Mouse (Mus musculus) embryo, embryonic 11.5 days (tissue): ENCODE results near the gene Cnga4.
"Not testable (repeated sequence)": the region's sequence is repeated elsewhere in the genome, so short reads cannot be mapped to it uniquely, and the experiment has no call there.

ENCODE experiments used
- DNase-seq: peaks from one replicate; pipeline ENCODE4 v3.0.0-alpha.2; 2012; ENCODE audit warnings: low read depth, low spot score

Gene Cnga4

DNA sequence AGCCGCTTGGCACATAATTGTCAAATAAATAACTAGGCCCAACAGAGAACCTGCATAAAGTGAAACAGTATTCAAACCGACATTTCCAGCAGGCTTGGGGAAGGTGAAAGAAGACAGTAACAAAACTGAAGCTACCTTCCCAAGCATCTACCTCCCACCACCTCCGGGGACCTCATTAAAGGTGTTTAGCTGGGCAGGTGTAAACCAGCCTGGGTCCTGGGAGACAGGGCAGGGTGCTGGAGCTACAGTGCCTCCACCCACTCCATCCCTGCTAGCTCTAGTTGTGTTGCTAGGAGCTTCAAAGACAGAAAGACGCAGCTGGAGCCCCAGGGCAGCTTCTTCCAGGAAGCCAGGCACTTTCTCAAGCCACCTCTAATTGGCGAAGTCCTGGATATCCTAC is at the start of gene Cnga4:
TSS of gene Cnga4 (plus strand) at position 301 of the 400 bp plus-strand sequence.
- DNase-seq: no peak

DNA sequence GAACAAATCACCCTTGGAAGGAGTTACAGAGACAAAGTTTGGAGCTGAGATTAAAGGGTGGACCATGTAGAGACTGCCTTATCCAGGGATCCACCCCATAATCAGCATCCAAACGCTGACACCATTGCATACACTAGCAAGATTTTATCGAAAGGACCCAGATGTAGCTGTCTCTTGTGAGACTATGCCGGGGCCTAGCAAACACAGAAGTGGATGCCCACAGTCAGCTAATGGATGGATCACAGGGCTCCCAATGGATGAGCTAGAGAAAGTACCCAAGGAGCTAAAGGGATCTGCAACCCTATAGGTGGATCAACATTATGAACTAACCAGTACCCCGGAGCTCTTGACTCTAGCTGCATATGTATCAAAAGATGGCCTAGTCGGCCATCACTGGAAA is 48.3 kb upstream of the Cnga4 start:
- not testable (repeated sequence) for DNase-seq

DNA sequence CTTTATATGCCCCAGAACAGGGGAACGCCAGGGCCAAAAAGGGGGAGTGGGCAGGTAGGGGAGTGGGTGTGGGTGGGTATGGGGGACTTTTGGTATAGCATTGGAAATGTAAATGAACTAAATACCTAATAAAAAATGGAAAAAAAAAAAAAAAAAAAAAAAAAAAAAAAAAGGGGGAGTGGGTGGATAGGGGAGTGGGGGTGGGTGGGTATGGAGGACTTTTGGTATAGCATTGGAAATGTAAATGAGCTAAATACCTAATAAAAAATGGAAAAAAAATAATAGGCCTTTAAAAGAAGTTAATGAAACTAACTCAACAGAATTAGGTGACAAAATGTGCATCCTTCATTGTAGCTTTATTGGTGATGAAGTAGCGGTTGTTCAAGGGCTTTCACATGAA is 47.9 kb upstream of the Cnga4 start:
- not testable (repeated sequence) for DNase-seq

DNA sequence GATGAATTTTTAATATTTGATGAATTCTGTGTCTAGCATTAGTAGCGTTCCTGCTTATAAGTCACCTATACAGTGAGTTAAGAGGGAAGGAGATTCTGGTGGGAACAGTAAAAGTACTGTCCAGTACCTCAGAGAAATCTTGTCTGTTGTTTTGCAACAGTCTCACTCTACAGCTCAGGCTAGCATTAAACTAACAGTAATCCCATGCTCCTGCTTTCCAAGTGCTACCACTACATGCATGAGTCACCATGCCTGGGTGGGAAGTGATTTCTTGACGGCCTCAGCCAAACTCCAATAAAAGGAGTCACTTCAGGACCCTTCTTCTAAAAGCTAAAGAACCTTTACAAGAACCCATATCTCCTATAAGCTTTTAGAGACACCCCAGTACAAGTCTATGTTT is 42.7 kb upstream of the Cnga4 start:
- DNase-seq: no peak

DNA sequence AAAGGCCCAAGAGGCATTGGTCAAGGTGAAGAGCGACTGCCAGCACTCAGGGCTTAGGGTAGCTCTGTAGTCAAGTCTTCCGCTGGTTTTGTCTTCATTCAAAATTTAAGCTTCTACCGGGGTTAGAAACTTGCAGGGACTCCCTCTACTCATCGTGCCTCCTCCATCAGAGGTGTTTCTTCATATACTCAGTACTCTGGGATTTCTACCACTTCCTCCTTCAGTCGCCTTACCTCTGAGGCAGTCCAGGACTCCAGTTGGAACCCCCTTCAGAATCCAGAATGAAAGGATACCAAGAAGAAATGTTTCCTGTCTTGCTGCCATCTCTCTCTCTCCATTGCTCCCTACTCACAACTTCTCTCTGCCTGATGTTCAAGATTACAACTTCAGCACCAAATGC is 37.1 kb upstream of the Cnga4 start:
- no peak for DNase-seq

DNA sequence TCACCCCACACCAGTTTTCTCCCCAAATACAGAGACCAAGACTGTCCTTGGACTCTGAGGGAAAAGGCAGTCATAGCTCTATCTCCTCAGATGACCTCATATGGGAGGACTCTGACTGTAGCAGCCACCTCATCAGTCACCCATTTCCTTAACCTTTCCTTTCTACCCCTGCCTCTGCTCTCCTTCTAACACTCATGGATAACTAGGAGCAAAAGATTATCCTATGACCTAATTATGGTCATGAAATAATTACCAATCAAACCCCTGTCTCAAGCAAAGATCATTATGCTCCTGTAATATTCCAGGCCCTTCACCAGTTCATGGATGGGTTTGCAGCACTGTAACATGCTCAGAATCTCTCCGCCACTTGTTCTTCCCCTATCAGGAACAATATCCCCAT is 36.4 kb upstream of the Cnga4 start, which contains the start of gene Olfr692:
TSS of gene Olfr692 (plus strand) at position 301 of the 400 bp plus-strand sequence.
- DNase-seq: no peak

DNA sequence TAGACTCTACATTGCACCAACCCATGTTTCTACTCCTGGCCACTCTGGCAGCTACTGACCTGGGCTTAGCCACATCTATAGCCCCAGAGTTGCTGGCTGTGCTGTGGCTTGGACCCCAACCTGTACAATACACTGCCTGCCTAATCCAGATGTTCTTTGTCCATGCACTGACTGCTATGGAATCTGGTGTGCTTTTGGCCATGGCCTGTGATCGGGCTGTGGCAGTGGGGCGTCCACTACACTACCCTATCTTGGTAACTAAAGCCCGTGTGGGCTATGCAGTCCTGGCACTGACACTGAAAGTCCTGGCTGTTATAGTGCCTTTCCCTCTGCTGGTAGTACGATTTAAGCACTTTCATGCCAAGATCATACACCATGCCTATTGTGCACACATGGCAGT is 35.8 kb upstream of the Cnga4 start:
- no peak for DNase-seq

DNA sequence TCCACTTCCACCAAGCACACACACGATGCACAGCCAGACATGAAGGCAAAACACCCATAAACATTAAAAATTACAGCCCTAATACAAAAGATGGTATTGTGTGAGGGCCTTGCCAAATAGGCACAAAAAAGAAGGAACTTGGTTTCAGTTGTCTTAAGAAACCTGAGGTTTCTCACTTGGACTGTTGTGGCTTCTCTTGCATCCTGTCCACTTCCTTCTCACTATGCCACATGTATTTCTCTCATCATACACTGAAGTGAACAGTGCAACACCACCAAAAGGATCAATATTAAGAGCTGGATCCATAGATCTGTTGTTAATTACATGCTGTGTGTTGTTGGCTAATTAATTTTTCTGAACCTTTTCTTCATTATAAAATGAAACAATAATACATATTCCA is 31.5 kb upstream of the Cnga4 start:
- DNase-seq: no peak

DNA sequence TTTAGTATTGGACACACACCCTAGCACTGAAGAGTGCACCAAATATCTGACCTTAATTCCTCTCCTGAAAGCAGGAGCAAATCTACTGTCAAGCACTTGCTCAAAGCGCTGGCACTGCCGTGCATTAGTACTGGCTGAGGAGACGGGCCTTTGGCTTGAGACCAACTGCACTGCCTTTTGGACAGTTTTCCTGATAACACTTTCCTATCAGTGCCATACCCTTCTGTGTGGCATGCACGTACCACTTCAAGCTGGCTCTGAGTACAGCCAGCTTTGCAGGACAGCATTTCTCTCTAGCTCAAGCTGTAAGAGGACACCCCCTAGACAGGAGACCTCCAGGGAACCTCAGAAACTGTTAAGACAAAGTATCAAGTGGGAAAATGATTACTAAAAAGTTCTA is 30.9 kb upstream of the Cnga4 start:
- no peak for DNase-seq

DNA sequence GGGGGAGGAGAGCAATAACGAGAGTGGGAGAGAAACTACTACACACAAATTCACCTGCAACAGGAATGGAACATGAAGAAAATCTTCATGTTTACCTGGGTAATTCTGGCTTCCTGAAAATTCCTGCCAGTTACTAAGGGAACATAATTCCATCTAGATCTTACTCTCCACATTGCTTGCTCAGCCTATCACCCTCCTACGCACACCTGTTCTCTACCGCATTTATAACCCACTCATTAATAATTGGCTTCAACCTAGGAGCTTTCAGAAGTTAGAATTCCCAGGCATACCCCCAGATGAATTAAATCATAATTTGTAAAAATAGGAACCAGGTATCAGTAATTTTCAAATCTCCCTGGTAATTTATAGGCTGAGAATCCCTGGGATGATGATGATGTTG is 30.4 kb upstream of the Cnga4 start:
- DNase-seq: no peak

DNA sequence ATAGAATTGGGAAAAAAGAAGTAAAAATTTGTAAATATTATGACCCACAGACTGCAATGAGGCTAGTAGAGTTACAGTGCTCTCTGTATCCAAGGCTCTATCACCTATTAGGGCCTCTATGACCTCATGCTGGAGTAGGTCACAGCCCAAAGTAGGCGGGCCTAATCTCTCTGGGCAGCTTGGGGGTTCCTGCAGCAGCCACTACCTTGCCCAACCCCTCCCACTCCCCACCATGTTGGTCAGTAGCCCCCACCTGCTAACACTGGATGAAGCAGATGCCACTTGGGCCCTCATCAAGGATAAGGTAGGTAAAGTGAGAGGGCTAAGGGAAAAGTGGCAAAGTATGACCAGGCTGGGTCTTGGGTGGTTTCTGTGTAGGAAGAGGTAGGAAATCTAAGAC is 29.5 kb upstream of the Cnga4 start, which contains the start of gene Gm5901:
TSS of gene Gm5901 (plus strand) at position 173 of the 400 bp plus-strand sequence.
- DNase-seq: no peak

DNA sequence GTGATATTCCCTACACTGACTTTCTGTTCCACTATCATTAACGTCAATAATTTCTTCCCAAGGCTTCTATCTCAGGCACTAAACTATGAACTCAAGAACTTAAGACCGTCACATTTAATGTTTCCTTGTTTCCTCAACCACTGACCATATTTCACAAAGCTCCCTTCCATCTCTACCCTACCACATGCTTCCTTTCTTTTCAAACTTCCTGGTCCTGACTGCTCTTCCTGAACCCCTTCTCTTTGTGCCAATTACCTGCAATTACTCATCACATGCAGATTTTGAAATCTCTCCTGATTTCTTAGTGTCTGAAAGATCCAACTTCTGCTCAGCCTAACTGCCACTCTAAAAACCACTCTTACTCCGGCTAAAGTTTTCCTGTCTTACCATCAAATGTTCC is 24.0 kb upstream of the Cnga4 start:
- DNase-seq: no peak

DNA sequence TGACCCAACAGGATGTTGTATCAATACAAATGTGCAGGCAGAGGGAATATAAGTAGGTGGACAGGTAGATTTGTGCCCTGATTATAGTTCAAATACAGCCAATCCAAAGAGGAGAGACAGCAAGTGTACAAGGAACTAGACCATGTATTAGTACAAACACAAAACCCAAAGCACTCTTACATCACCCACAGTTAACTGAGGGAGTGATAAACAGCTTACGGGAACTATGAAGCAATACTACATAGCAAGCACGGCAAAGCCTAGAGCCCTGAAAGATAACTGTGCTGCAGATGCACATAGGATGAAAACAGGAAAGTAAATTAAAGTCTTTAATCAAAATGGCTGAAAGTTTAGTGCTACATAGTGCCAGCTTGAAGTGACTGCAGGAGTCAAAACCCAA is 16.7 kb upstream of the Cnga4 start:
- DNase-seq: no peak

DNA sequence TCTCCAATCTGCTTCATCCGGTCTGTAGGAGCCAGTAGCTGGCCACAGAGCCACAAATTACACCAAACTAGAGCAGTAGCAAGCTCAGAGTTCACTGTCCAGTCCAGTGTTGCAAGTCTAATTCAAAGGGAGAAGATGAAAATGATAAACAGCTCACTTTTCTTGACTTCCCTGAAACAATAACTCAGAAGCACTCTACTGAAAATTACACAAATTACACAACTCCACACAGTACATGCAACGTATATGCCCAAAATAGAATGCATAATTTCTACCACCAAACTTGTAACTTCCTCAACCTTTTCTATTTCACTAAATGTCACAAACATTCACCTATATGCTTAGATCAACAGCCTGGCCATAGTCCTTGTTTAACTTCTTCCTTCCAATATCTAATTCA is 14.1 kb upstream of the Cnga4 start:
- no peak for DNase-seq

DNA sequence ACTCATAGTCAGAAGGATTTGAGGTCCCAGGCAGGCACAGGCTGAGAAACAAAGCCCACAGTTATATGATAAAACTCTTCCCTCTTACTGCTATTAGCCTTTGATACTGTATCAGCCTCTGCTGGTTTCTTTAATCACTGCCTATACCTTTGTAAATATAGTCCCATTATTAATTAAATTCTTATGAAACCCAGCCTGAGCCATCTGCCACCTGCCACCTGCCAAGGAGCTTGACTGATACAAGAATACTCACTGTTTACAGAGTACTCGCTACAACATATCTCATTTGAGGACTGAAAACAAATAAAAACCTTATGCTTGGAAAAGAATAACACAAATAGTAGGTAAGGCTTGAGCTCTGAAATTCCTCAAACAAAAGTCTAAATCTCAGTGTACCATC is 9.8 kb upstream of the Cnga4 start:
- DNase-seq: no peak

DNA sequence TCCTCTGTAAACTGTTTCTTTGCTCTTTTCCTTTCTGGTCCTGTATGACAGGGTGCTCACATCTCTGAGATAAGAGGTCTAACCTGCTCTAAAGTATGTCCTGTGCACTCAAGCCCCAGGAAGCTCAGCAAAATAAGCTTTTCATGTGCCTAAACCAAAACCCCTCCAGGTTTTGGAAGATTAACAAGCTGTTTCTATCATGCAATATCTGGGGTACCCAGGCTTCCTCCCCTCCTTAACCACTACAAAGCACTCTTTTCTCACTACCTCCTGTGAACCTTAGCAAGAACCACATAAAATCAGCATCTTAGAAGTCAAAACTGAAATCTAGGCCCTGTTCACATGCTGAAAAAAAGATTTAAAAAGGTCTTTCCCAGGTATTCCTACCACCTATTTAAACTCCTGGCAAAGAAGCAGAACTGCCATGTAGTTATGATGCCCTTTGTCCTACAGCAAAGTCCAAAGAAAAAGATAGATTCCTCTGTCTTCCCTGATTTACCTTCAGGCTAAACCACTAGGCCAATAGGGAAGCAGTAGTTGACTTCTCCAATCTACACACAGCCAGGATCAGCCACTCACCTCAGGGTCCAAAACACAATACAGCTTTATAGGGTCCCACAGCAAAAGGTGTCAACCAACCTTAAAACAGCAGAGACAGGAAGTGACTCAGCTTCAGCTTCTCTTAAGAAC is 9.1 kb upstream of the Cnga4 start:
- DNase-seq: no peak

DNA sequence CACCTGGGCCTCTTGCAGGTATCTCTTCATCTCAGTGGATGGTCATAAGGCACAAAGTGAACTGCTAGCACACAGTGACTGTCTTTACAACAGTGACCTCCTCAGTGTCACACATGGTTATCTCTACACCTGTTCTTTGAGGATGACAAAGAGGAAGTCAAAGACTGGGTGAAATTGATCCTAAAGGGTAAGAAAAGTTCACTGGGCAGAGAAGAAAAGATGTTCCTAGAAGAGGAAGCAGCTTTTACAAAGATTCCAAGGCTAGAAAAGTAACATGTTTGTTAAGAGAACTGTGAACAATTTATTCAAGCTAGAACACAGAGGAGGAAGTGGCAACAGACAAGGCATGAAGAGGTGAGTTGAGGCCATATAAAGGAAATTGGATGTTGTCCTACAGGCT is 8.2 kb upstream of the Cnga4 start:
- no peak for DNase-seq

DNA sequence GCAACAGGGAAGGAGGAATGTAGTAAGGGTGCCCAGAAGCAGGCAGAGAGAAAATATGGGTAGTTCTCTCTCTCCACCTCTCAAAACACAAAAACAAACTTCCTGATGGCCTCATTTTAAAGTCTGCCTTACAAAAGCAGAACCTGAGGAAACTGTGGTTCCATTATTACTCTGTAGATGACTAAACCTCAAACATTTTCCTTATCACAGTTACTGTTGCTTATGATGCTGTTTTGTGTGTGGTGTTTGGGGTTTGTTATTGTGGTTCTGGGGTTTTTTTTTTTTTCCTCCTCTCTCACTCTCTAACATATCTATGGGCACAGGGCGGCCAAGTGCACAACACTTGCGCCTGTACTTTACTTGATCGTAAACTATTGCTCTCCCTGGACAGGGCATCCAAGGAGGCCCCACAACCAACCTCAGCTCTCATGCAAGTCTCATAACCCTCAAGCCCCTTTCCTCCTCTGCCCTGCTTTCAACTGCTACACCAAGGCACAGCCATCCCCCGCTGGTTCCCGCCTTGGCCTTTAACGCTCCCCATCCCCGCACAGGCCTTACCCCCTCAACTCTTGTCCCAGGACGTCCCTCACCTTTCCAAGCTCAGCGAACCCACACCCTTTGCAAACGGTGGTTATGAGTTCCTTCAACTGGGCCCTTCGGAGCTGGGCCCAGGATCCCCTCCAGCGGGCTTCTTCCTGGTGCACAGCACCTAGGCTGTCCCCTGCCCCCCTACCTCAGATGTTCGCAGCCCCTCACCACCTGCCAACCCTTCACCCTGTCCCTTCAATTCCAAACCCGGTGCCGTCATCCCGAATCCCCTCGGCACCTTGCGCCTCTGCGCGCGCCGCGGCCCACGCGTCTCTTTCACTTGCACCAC is 5.1 kb upstream of the Cnga4 start:
- DNase-seq: peak; percentile 5

DNA sequence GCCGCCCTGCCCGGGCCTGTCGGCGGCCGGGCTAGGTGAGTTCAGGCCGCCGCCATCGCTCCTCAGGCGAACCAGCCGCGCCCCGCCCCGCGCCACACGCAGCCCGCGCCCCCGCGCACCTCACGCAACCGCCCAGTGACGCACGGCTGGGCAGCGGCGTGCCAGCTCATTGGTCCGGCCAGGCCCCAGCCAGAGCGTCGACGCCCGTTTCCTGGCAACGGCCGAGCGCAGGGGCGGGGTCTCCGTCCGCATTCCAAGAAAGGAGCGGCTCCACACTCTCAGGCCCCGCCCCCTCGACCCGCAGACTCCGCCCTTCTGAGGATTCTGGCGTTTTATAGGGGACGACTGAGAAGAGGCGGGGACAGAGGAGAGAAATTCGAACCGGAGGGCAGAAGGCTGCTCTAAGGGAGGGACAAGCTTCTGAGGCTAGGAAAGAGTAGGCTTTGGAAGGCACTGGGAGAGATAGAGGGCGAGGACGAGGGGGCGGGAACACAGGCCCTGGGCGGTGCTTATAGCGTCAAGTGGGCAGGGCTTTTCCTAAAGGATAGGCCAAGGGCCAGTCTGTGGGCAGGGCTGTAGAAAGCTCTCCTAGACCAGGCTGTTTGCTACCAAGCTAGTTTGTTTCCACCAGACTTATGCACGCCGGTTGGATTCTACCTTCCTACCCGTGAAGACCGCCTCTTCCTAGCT is 4.3 kb upstream of the Cnga4 start, which contains the start of gene Fam160a2:
TSS of gene Fam160a2 (minus strand) at position 120 of the 690 bp plus-strand sequence.
- peak; percentile 99 for DNase-seq

DNA sequence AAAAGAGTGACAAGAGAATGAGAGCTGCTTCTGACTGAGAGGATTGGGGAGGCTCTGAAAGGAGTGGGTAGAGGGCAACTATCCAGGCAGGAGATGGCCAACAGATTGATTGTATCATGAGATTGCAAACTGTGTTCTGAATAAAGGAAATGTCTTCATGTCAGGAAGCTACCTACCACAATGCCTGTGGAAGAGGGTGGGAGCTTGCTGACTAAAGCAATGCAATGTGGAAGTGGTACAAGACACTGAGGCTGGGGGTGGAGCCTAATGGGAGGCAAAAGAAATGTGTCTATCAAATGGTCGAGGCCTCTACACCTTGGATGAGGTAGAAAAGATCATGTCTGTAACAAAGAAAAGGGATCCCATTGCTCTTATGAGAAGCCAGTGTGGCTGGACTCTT is 2.0 kb downstream of the Cnga4 start:
- no peak for DNase-seq

DNA sequence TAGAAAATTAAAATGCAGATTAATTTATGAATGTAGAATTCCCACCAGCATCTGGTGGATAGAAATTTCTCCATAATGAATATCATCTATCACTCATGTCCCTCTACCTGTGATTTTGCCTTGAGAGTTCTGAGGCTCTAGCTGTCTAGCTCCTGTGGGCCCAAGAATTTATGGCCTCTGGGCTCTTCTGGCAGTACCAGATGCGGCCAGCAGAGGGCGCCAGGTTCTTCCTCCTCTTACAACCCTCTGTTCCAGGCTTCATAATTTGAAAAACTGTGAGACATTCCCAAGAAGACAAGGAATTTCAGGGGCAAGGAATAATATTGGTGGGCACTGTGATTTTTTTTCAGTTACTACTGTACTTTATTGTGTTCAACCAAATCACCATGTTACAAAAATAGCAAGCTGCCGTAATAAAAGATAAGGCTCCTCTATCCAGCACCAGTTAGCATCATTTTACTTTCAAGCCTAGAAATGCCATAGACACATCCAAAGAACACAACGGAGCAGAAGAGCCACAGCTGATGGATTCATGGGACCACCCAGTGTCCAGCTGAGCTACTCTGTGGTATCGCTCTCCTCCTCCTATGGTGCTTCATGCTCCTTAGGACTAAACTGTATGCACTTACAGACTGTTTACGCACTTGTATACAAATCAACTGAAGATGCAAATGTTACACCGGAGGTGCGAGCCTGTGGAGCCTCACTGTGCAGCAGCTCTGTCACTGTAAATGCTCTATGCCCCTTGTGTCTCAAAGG is 7.7 kb downstream of the Cnga4 start:
- peak; percentile 55 for DNase-seq

DNA sequence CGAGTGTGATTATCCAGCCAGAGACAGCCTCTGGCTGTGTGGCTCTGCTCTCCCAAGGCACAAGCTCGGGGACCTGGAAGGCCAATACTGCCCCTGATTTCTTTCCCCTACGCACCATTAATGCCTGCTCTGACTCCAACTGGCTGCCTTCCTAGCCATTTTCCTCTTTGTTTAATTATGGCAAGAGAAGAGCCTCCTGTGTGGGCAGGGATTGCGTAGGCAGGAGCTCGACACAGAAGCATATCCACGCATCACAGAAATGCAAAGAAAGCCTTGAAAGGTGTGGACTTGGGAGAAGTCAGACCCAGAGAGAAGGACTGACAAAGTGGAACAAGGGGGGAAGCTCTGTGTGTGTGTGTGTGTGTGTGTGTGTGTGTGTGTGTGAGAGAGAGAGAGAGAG is 10.0 kb downstream of the Cnga4 start:
- no peak for DNase-seq
